Mouse (Mus musculus) testis, adult 2 months (tissue): ENCODE results near the gene Cplx2. TPM values are rescaled to one million over a fixed set of nuclear protein-coding genes. Genes with fewer than 3 reads are reported as not detected.

Experiments
- H3K27ac ChIP-seq: fragments of 200-500 bp; 2 replicates; pipeline ENCODE4 v1.5.1; 2012; ENCODE audit warnings: low read depth, low read length; ENCODE audit not compliant: control insufficient read depth, insufficient read depth
- H3K27me3 ChIP-seq: fragments of 200-500 bp; 2 replicates; pipeline ENCODE4 v1.6.1; 2012; ENCODE audit warnings: mild to moderate bottlenecking, low read length, moderate library complexity; ENCODE audit not compliant: control insufficient read depth, insufficient read depth
- H3K36me3 ChIP-seq: fragments of 200-500 bp; 2 replicates; pipeline ENCODE4 v1.6.1; 2012; ENCODE audit warnings: mild to moderate bottlenecking, low read length; ENCODE audit not compliant: control insufficient read depth, insufficient read depth
- H3K4me1 ChIP-seq: fragments of 200-500 bp; 2 replicates; pipeline ENCODE4 v1.6.1; 2012; ENCODE audit warnings: low read length; ENCODE audit not compliant: control insufficient read depth, insufficient read depth
- H3K4me3 ChIP-seq: fragments of 200-500 bp; 2 replicates; pipeline ENCODE4 v1.5.1; 2012; ENCODE audit warnings: low read depth, mild to moderate bottlenecking, low read length, moderate library complexity, mixed read lengths; ENCODE audit not compliant: control insufficient read depth
- CTCF ChIP-seq: fragments of 200-500 bp; IDR thresholded peaks from 2 replicates; pipeline ENCODE4 v1.5.1; 2012; ENCODE audit warnings: low read depth, mild to moderate bottlenecking, inconsistent platforms, low read length, moderate library complexity; ENCODE audit not compliant: control insufficient read depth, insufficient read depth, insufficient replicate concordance
- POLR2A ChIP-seq: fragments of 200-500 bp; IDR thresholded peaks from 2 replicates; pipeline ENCODE4 v1.6.1; 2012; ENCODE audit warnings: low read depth, mild to moderate bottlenecking, inconsistent platforms, low read length, moderate library complexity; ENCODE audit not compliant: control insufficient read depth
- polyA plus RNA-seq: library from polyadenylated mRNA; depleted of rRNA; stranded (reverse); fragments of >200 nt; gene quantifications from 2 replicates; pipeline ENCODE4 v1.2.3, GENCODE M21; 2012

The Cplx2 gene
- polyA plus RNA-seq, 1 experiment, result 0.23 TPM

- TF ChIP-seq CTCF, result no peak
- TF ChIP-seq POLR2A, result no peak
- H3K27ac ChIP-seq, result no peak overlapping the region
- H3K36me3 ChIP-seq, result no peaks in the 10 kb centered on the region
- H3K4me3 ChIP-seq, result no peak overlapping the region
- no peaks in the 10 kb centered on the region for H3K27me3 ChIP-seq
- H3K4me1 ChIP-seq, result peaks cover 3% of the 10 kb centered on the region
These were observed 10.2 kb downstream of the Cplx2 start for GRCm38 (mm10) chr13:54381396-54381795.

GRCm38 (mm10) chr13:54383531-54383930, 12.4 kb downstream of the Cplx2 start:
- Histone ChIP-seq H3K27ac (no peak overlapping the region), H3K36me3 (no peaks in the 10 kb centered on the region), H3K27me3 (no peaks in the 10 kb centered on the region), H3K4me3 (no peak overlapping the region), H3K4me1 (peaks cover 3% of the 10 kb centered on the region)
- TF ChIP-seq POLR2A (no peak), CTCF (no peak)

- Histone ChIP-seq H3K27ac (no peak overlapping the region), H3K4me1 (peaks cover 3% of the 10 kb centered on the region), H3K27me3 (no peaks in the 10 kb centered on the region), H3K36me3 (no peaks in the 10 kb centered on the region), H3K4me3 (no peak overlapping the region)
- no peak for TF ChIP-seq CTCF
These were observed 13.4 kb downstream of the Cplx2 start for GRCm38 (mm10) chr13:54384518-54384917.

- Histone ChIP-seq H3K36me3 (no peaks in the 10 kb centered on the region), H3K4me1 (peaks cover 3% of the 10 kb centered on the region), H3K4me3 (no peak overlapping the region), H3K27ac (no peak overlapping the region), H3K27me3 (no peaks in the 10 kb centered on the region)
- TF ChIP-seq CTCF, result no peak
- TF ChIP-seq POLR2A, result no peak
These were observed 14.2 kb downstream of the Cplx2 start for GRCm38 (mm10) chr13:54385008-54386004.

- H3K27ac ChIP-seq, result no peak overlapping the region
These were observed 18.9 kb downstream of the Cplx2 start for GRCm38 (mm10) chr13:54389971-54390564.

GRCm38 (mm10) chr13:54390565-54391013, 19.4 kb downstream of the Cplx2 start:
- no peak overlapping the region for H3K27ac ChIP-seq
- H3K4me3 ChIP-seq, result no peak overlapping the region
- no peaks in the 10 kb centered on the region for H3K36me3 ChIP-seq
- no peaks in the 10 kb centered on the region for H3K27me3 ChIP-seq
- TF ChIP-seq CTCF (no peak), POLR2A (no peak)
- H3K4me1 ChIP-seq, result peaks cover 4% of the 10 kb centered on the region

More at GRCm38 (mm10) chr13:54389971-54390564, 18.9 kb downstream of the Cplx2 start:
- H3K4me1 ChIP-seq, result peaks cover 4% of the 10 kb centered on the region
- no peaks in the 10 kb centered on the region for H3K36me3 ChIP-seq
- H3K27me3 ChIP-seq, result no peaks in the 10 kb centered on the region
- no peak overlapping the region for H3K4me3 ChIP-seq
- TF ChIP-seq CTCF (no peak), POLR2A (no peak)

GRCm38 (mm10) chr13:54391313-54391712, 20.2 kb downstream of the Cplx2 start:
- H3K4me1 ChIP-seq, result peaks cover 4% of the 10 kb centered on the region
- TF ChIP-seq POLR2A (no peak), CTCF (no peak)
- no peaks in the 10 kb centered on the region for H3K27me3 ChIP-seq
- H3K36me3 ChIP-seq, result no peaks in the 10 kb centered on the region
- H3K27ac ChIP-seq, result no peak overlapping the region
- no peak overlapping the region for H3K4me3 ChIP-seq
